Mouse (Mus musculus) kidney, embryonic 14.5 days (tissue): ENCODE results near the gene Dus2. TPM values are rescaled to one million over a fixed set of nuclear protein-coding genes. Genes with fewer than 3 reads are reported as not detected.
A peak's percentile ranks its signal among the peaks of the same experiment; 100 is the strongest.

Source experiments
- ATAC-seq: fragments of 200-750 bp; cut with Nextera tagmentation; 2 replicates; pipeline ENCODE4 v1.8.0; 2017; ENCODE audit warnings: moderate number of reproducible peaks, mild to moderate bottlenecking, moderate TSS enrichment, moderate library complexity; ENCODE audit not compliant: low FRiP score, low TSS enrichment
- H3K27ac ChIP-seq: fragments of 300-500 bp; sonication (generic); 2 replicates; pipeline ENCODE4 v1.5.1; 2014; ENCODE audit warnings: low read depth, mild to moderate bottlenecking, low read length, moderate library complexity, mixed read lengths
- H3K27me3 ChIP-seq: fragments of 300-500 bp; sonication (generic); 2 replicates; pipeline ENCODE4 v1.6.1; 2014; ENCODE audit warnings: mild to moderate bottlenecking, low read length; ENCODE audit not compliant: control insufficient read depth, insufficient read depth
- H3K36me3 ChIP-seq: fragments of 300-500 bp; sonication (generic); 2 replicates; pipeline ENCODE4 v1.6.1; 2014; ENCODE audit warnings: low read length, mixed read lengths; ENCODE audit not compliant: control insufficient read depth, insufficient read depth
- H3K4me1 ChIP-seq: fragments of 300-500 bp; sonication (generic); 2 replicates; pipeline ENCODE4 v1.6.1; 2014; ENCODE audit warnings: low read length, mixed read lengths; ENCODE audit not compliant: control insufficient read depth, insufficient read depth
- H3K4me2 ChIP-seq: fragments of 300-500 bp; sonication (generic); replicated peaks from 2 replicates; pipeline ENCODE4 v1.6.1; 2014; ENCODE audit warnings: low read depth, mild to moderate bottlenecking, low read length
- H3K4me3 ChIP-seq: fragments of 300-500 bp; sonication (generic); 2 replicates; pipeline ENCODE4 v1.5.1; 2014; ENCODE audit warnings: mild to moderate bottlenecking, low read length
- H3K9ac ChIP-seq: fragments of 300-500 bp; sonication (generic); 2 replicates; pipeline ENCODE4 v1.6.1; 2014; ENCODE audit warnings: low read depth, mild to moderate bottlenecking, low read length, moderate library complexity
- H3K9me3 ChIP-seq: fragments of 300-500 bp; sonication (generic); 2 replicates; pipeline ENCODE4 v1.6.1; 2016; ENCODE audit warnings: low read length; ENCODE audit not compliant: control insufficient read depth
- WGBS: fragments of 180-500 bp; shearing (Covaris S2); extraction: QIAGEN DNeasy Blood & Tissue Kit; methylation state at CpG from one replicate; pipeline ENCODE4 v1.1.7; 2014; 5-methylcytosine and 5-hydroxymethylcytosine counted together
- polyA plus RNA-seq: library from polyadenylated mRNA; unstranded; fragments of >200 nt; fragmentation: Nextera tagmentation; extraction: Ambion mirVana; gene quantifications from 2 replicates; pipeline ENCODE4 v1.2.1, GENCODE M21; 2014

The Dus2 gene
- polyA plus RNA-seq, 1 experiment from 2014 or later: 19.9 TPM

GRCm38 (mm10) chr8:106056455-106056982 is 65.4 kb downstream of the Dus2 start:
- no peaks in the 10 kb centered on the region for H3K9me3 ChIP-seq
- 90% methylated on average over 4 of the region's 4 CpGs for WGBS
- H3K4me3 ChIP-seq: no peak overlapping the region
- H3K4me1 ChIP-seq: peaks cover 13% of the 10 kb centered on the region
- H3K36me3 ChIP-seq: peaks cover 19% of the 10 kb centered on the region
- no peak overlapping the region for H3K4me2 ChIP-seq
- no peak overlapping the region for H3K9ac ChIP-seq
- H3K27ac ChIP-seq: no peak overlapping the region
- no peak for ATAC-seq
- H3K27me3 ChIP-seq: no peaks in the 10 kb centered on the region

DNA sequence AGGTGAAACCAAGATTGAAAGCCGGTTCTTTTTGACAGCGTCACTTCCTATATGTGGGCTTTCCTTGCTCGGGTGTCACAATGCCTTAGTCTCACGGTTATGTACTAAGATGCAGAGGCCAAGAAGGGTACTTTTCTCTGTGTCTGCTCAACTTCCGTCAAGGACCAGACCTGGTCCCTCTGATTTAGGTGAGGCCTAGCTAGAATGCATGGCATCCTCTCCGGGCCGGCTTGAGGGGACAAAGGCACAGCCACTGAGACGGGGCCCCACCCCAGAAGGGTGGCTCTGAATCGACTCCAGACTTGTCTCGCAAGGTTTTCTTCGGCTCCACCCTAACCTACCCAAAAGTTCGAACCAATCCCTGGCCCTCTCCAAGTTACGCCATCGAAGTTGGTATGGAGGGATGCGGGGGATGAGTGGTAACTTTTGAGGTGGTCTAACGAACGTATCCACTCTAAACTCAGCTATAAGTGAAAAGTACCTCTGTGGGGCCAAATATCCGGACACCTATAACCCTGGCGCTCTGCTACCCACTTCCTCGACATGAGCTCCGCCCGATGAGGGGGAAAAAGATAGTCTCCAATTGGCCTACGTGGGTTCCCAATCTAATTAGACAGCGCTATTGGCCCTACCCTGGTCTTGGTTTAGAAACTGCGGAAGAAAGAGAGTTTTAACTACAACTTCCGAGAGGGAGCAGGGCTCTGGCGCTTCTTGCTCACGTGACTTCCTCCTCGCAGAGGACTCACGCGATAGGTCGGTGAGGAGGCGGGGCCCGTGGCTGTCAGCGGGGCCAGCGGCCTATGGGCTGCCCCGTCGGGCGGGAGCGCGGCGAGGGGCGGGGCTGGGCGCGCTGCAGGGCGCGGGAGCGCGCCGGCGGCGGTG is 67.8 kb downstream of the Dus2 start, which contains the start of gene Nfatc3:
Gene Nfatc3, plus strand, starts transcription at position 110 of the 882 bp plus-strand sequence.
- Histone ChIP-seq H3K4me3 (peak within 1 kb of the TSS; percentile 93), H3K9ac (peak within 1 kb of the TSS; percentile 92), H3K9me3 (no peaks in the 10 kb centered on the region), H3K4me2 (peak within 1 kb of the TSS; percentile 60), H3K4me1 (peaks cover 15% of the 10 kb centered on the region), H3K27ac (peak within 1 kb of the TSS; percentile 86), H3K27me3 (no peaks in the 10 kb centered on the region), H3K36me3 (peaks cover 4% of the 10 kb centered on the region; the same call in 1 of the 2 replicates)
- WGBS: under 1% methylated on average over 52 of the region's 52 CpGs
- peak; percentile 98 for ATAC-seq

GRCm38 (mm10) chr8:106059613-106060371 is 68.7 kb downstream of the Dus2 start:
- Histone ChIP-seq H3K9me3 (no peaks in the 10 kb centered on the region), H3K4me3 (peak overlapping the region; percentile 93)
- WGBS: 0% methylated on average over 64 of the region's 83 CpGs

GRCm38 (mm10) chr8:106060521-106060920 is 69.4 kb downstream of the Dus2 start:
- Histone ChIP-seq H3K9me3 (no peaks in the 10 kb centered on the region), H3K36me3 (no peaks in the 10 kb centered on the region), H3K9ac (peak overlapping the region; percentile 92; the same call in 1 of the 2 replicates), H3K4me2 (peak overlapping the region; percentile 60), H3K4me3 (peak overlapping the region; percentile 93), H3K27me3 (no peaks in the 10 kb centered on the region), H3K4me1 (peaks cover 15% of the 10 kb centered on the region), H3K27ac (no peak overlapping the region; the same call in 1 of the 2 replicates)
- ATAC-seq: no peak
- 5% methylated on average over 3 of the region's 3 CpGs for WGBS

More at GRCm38 (mm10) chr8:106059613-106060371, 68.7 kb downstream of the Dus2 start:
- Histone ChIP-seq H3K36me3 (no peaks in the 10 kb centered on the region), H3K27ac (peak overlapping the region; percentile 86), H3K4me1 (peaks cover 15% of the 10 kb centered on the region), H3K4me2 (peak overlapping the region; percentile 60), H3K27me3 (no peaks in the 10 kb centered on the region), H3K9ac (peak overlapping the region; percentile 92)
- peak; percentile 85 for ATAC-seq

DNA sequence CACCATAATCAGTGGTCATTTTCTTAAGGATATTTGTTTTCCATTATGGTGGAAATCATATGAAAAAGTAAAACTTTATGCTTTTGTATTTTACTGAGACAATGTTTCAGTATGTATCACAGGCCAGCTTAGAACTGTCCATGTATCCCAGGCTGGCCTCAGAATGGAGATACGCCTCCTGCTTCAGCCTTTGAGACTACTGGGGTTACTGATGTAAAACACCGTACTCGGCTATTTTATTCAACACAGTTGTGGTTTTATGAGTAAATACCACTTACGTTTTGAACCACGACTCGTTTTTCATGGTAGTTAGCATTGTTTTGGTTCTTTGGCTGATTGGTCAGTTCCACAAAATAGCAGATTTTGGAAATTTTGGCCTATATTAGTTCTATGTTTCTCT is 70.5 kb downstream of the Dus2 start:
- ATAC-seq: no peak
- Histone ChIP-seq H3K9ac (no peak overlapping the region), H3K9me3 (no peaks in the 10 kb centered on the region), H3K4me2 (peak overlapping the region; percentile 60), H3K36me3 (no peaks in the 10 kb centered on the region), H3K4me1 (peaks cover 15% of the 10 kb centered on the region), H3K4me3 (no peak overlapping the region), H3K27me3 (no peaks in the 10 kb centered on the region), H3K27ac (no peak overlapping the region)
- 83% methylated on average over 6 of the region's 6 CpGs for WGBS

GRCm38 (mm10) chr8:106063046-106063445 is 71.9 kb downstream of the Dus2 start:
- H3K9me3 ChIP-seq: no peaks in the 10 kb centered on the region
- peaks cover 14% of the 10 kb centered on the region for H3K4me1 ChIP-seq
- H3K4me2 ChIP-seq: no peak overlapping the region
- H3K27ac ChIP-seq: no peak overlapping the region
- no peak overlapping the region for H3K4me3 ChIP-seq
- H3K36me3 ChIP-seq: no peaks in the 10 kb centered on the region
- no peaks in the 10 kb centered on the region for H3K27me3 ChIP-seq
- no peak overlapping the region for H3K9ac ChIP-seq
- WGBS: 93% methylated on average over 7 of the region's 7 CpGs
- no peak for ATAC-seq

- H3K27me3 ChIP-seq: no peaks in the 10 kb centered on the region
- no peak overlapping the region for H3K27ac ChIP-seq
- no peak overlapping the region for H3K4me3 ChIP-seq
- no peak for ATAC-seq
- 95% methylated on average over 2 of the region's 2 CpGs for WGBS
- no peak overlapping the region for H3K9ac ChIP-seq
- no peaks in the 10 kb centered on the region for H3K9me3 ChIP-seq
- H3K36me3 ChIP-seq: no peaks in the 10 kb centered on the region
- H3K4me2 ChIP-seq: no peak overlapping the region
- peaks cover under 1% of the 10 kb centered on the region; the same call in 1 of the 2 replicates for H3K4me1 ChIP-seq
Observed at GRCm38 (mm10) chr8:106066721-106067120, 75.6 kb downstream of the Dus2 start.

GRCm38 (mm10) chr8:106069565-106069964 is 78.4 kb downstream of the Dus2 start:
- Histone ChIP-seq H3K27ac (no peak overlapping the region), H3K4me1 (no peaks in the 10 kb centered on the region), H3K4me3 (no peak overlapping the region), H3K9ac (no peak overlapping the region), H3K36me3 (no peaks in the 10 kb centered on the region), H3K9me3 (no peaks in the 10 kb centered on the region), H3K4me2 (no peak overlapping the region), H3K27me3 (no peaks in the 10 kb centered on the region)
- 63% methylated on average over 1 of the region's 1 CpGs for WGBS
- no peak for ATAC-seq
